Comparison of ENCODE assay signal across 10 mouse cellular contexts in the genomic region with DNA sequence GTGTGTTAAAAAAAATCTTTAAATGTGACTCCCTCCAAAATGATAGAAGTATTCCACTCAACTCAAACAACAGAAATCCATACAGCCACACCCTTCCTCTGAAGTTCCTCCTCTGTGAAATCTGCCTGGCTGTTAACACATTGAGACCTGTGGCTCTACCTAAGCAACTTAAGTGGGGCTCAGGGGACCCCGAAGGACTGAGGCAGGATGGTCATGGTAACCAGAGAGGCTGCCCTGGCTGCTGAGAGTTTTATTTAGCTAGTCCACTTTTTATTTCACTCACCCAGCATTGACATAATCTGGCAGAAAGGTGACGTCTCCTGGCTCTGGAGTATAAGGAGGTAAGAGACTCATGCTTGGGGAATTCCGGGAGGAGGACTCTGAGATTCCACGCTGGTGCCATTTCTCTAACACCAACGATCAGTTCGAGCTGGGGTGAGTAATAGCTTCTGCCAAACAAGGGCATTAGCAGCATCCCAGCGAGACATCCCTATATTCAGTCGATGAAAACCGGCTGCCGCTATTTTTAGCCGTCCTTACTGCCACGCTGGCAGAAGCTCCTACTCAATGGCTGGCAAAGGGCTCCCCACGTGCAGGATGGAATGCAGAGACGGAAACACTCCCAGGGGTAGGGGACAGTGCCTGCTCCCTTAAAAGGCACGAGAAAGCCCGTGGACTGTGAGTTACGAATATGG.
DNase-seq lines count a peak whose midpoint lies in the region; ATAC-seq and TF ChIP-seq lines count a peak whose summit lies in the region.
"Had no signal": no experiment of that assay in that cellular context is flagged by ENCODE, and none has a peak within 500 bp of the region (broad histone marks: within the 10 kb centered on the region; RNA-seq: fewer than 3 reads in every experiment).

No protein-coding gene starts in this region.

- no peak for TF ChIP-seq POLR2A in kidney, adult 2 months (IDR thresholded peaks at IDR 0.05; ENCODE audit: low read depth, low read length)

- no peak overlapping the region; the same call in 1 of the 2 replicates for H3K9ac ChIP-seq in intestine, embryonic 14.5 days (ENCODE audit: low read length)
- no peak overlapping the region for H3K9ac ChIP-seq in intestine, postnatal 0 days (ENCODE audit: low read depth, low read length)
- H3K9ac ChIP-seq in heart, embryonic 12.5 days = no peak overlapping the region
- no peak overlapping the region for H3K9ac ChIP-seq in midbrain, embryonic 16.5 days (ENCODE audit: low read depth, low read length)
- H3K9ac ChIP-seq: liver, embryonic 13.5 days had no signal

- peaks cover 44% of the 10 kb centered on the region for H3K4me1 ChIP-seq in intestine, embryonic 14.5 days (replicated peaks; ENCODE audit: control insufficient read depth, insufficient read depth, low read length)
- H3K4me1 ChIP-seq in intestine, postnatal 0 days (replicated peaks; ENCODE audit: control insufficient read depth, insufficient read depth, low read length) = no peaks in the 10 kb centered on the region
- H3K4me1 ChIP-seq in heart, embryonic 12.5 days (replicated peaks) = peaks cover 38% of the 10 kb centered on the region
- H3K4me1 ChIP-seq in midbrain, embryonic 16.5 days (ENCODE audit: control insufficient read depth, insufficient read depth, low read length) = peaks cover 9% of the 10 kb centered on the region
- no peaks in the 10 kb centered on the region for H3K4me1 ChIP-seq in kidney, adult 2 months (ENCODE audit: control insufficient read depth, insufficient read depth, low read length)
- H3K4me1 ChIP-seq: liver, embryonic 13.5 days had no signal

- ATAC-seq in intestine, embryonic 14.5 days (replicated peaks; ENCODE audit: low FRiP score, low TSS enrichment, low read depth) = 0 out of 2 replicates have a peak, but pooled peaks have one; percentile 22
- no peak for ATAC-seq in intestine, postnatal 0 days
- peak; percentile 61; the same call in 1 of the 2 replicates for ATAC-seq in heart, embryonic 12.5 days (ENCODE audit: insufficient number of reproducible peaks, low FRiP score)
- 0 out of 2 replicates have a peak, but pooled peaks have one; percentile 28 for ATAC-seq in midbrain, embryonic 16.5 days
- ATAC-seq in megakaryocyte progenitor cell, adult 5-6 weeks (replicated peaks; ENCODE audit: poor library complexity) = no peak
- ATAC-seq: Patski had no signal

- no peaks in the 10 kb centered on the region for H3K27me3 ChIP-seq in intestine, embryonic 14.5 days (replicated peaks; ENCODE audit: control insufficient read depth, insufficient read depth, low read length)
- H3K27me3 ChIP-seq in intestine, postnatal 0 days (replicated peaks; ENCODE audit: control insufficient read depth, insufficient read depth, low read length) = no peaks in the 10 kb centered on the region
- H3K27me3 ChIP-seq in heart, embryonic 12.5 days (replicated peaks) = no peaks in the 10 kb centered on the region
- H3K27me3 ChIP-seq in midbrain, embryonic 16.5 days (ENCODE audit: control insufficient read depth, insufficient read depth, low read depth, low read length) = no peaks in the 10 kb centered on the region
- no peaks in the 10 kb centered on the region for H3K27me3 ChIP-seq in kidney, adult 2 months (replicated peaks; ENCODE audit: control insufficient read depth, insufficient read depth, low read length)
- H3K27me3 ChIP-seq: liver, embryonic 13.5 days; Patski had no signal

- no peak overlapping the region for H3K4me2 ChIP-seq in intestine, embryonic 14.5 days (ENCODE audit: low read length)
- H3K4me2 ChIP-seq in intestine, postnatal 0 days (replicated peaks; ENCODE audit: low read depth) = no peak overlapping the region
- peak overlapping the region; percentile 53 for H3K4me2 ChIP-seq in heart, embryonic 12.5 days
- H3K4me2 ChIP-seq in midbrain, embryonic 16.5 days (ENCODE audit: low read length) = peak overlapping the region; percentile 35
- H3K4me2 ChIP-seq: liver, embryonic 13.5 days had no signal

- no peaks in the 10 kb centered on the region for H3K9me3 ChIP-seq in intestine, embryonic 14.5 days (ENCODE audit: control insufficient read depth, low read length)
- no peaks in the 10 kb centered on the region for H3K9me3 ChIP-seq in intestine, postnatal 0 days (ENCODE audit: control insufficient read depth)
- H3K9me3 ChIP-seq in heart, embryonic 12.5 days (replicated peaks) = no peaks in the 10 kb centered on the region
- no peaks in the 10 kb centered on the region for H3K9me3 ChIP-seq in midbrain, embryonic 16.5 days (replicated peaks; ENCODE audit: control insufficient read depth, low read length, poor library complexity, severe bottlenecking)
- H3K9me3 ChIP-seq: liver, embryonic 13.5 days had no signal

- 31% methylated on average over 17 of the region's 17 CpGs for WGBS in intestine, embryonic 14.5 days
- WGBS in intestine, postnatal 0 days = 41% methylated on average over 17 of the region's 17 CpGs
- 16% methylated on average over 17 of the region's 17 CpGs for WGBS in heart, embryonic 12.5 days
- 39% methylated on average over 17 of the region's 17 CpGs for WGBS in midbrain, embryonic 16.5 days
- WGBS in kidney, adult 2 months = 42% methylated on average over 17 of the region's 17 CpGs

- H3K4me3 ChIP-seq in intestine, embryonic 14.5 days (ENCODE audit: low read depth, low read length) = no peak overlapping the region
- no peak overlapping the region for H3K4me3 ChIP-seq in intestine, postnatal 0 days (ENCODE audit: low read depth, low read length)
- H3K4me3 ChIP-seq in heart, embryonic 12.5 days = no peak overlapping the region
- no peak overlapping the region for H3K4me3 ChIP-seq in midbrain, embryonic 16.5 days (ENCODE audit: low read depth, low read length)
- H3K4me3 ChIP-seq in kidney, adult 2 months (ENCODE audit: insufficient read depth, low read depth, low read length) = no peak overlapping the region
- H3K4me3 ChIP-seq: liver, embryonic 13.5 days had no signal

- DNase-seq in intestine, embryonic 14.5 days (ENCODE audit: low spot score) = peak; percentile 67
- DNase-seq in cerebellum, adult 9-11 months = peak; percentile 13
- DNase-seq in kidney, adult 2 months = no peak
- no peak for DNase-seq in layer of hippocampus, postnatal 25 days (ENCODE audit: extremely low spot score in 1 of 2, low spot score in 1 of 2)
- DNase-seq: liver, embryonic 13.5 days had no signal

- no peaks in the 10 kb centered on the region for H3K36me3 ChIP-seq in intestine, embryonic 14.5 days (ENCODE audit: control insufficient read depth, insufficient read depth, low read length)
- no peaks in the 10 kb centered on the region for H3K36me3 ChIP-seq in intestine, postnatal 0 days (ENCODE audit: control insufficient read depth, insufficient read depth)
- no peaks in the 10 kb centered on the region for H3K36me3 ChIP-seq in heart, embryonic 12.5 days
- no peaks in the 10 kb centered on the region for H3K36me3 ChIP-seq in midbrain, embryonic 16.5 days (ENCODE audit: control insufficient read depth, insufficient read depth, low read length)
- no peaks in the 10 kb centered on the region for H3K36me3 ChIP-seq in kidney, adult 2 months (ENCODE audit: control insufficient read depth, insufficient read depth, low read length)
- H3K36me3 ChIP-seq: liver, embryonic 13.5 days had no signal

- TF ChIP-seq CTCF in intestine, postnatal 0 days (IDR thresholded peaks at IDR 0.05; ENCODE audit: low read depth) = no peak
- no peak for TF ChIP-seq CTCF in kidney, adult 2 months (conservative IDR thresholded peaks at IDR 0.05; ENCODE audit: insufficient read depth, insufficient read length, low read depth, low read length)

- peak overlapping the region; percentile 82 for H3K27ac ChIP-seq in intestine, embryonic 14.5 days (ENCODE audit: low read depth)
- no peak overlapping the region for H3K27ac ChIP-seq in intestine, postnatal 0 days (ENCODE audit: low read depth, low read length)
- peak overlapping the region; percentile 92 for H3K27ac ChIP-seq in heart, embryonic 12.5 days (ENCODE audit: poor library complexity, severe bottlenecking)
- 0 out of 2 replicates have a peak overlapping the region, but pooled peaks have one; percentile 56 for H3K27ac ChIP-seq in midbrain, embryonic 16.5 days (ENCODE audit: low read length)
- no peak overlapping the region for H3K27ac ChIP-seq in kidney, adult 2 months (ENCODE audit: insufficient read depth, low read depth, low read length)
- H3K27ac ChIP-seq: liver, embryonic 13.5 days had no signal

Comparison
In these comparisons a context has a peak if more than half of its experiments do, and no peak if none do; other contexts are left out.
1. ATAC-seq: peak in intestine, embryonic 14.5 days (single experiment), heart, embryonic 12.5 days (single experiment) and midbrain, embryonic 16.5 days (single experiment); none in intestine, postnatal 0 days (single experiment) and megakaryocyte progenitor cell, adult 5-6 weeks (single experiment).
2. H3K27ac ChIP-seq: peak in intestine, embryonic 14.5 days (single experiment), heart, embryonic 12.5 days (single experiment) and midbrain, embryonic 16.5 days (single experiment); none in intestine, postnatal 0 days (single experiment) and kidney, adult 2 months (single experiment).
3. DNase-seq: peak in intestine, embryonic 14.5 days (single experiment) and cerebellum, adult 9-11 months (single experiment); none in kidney, adult 2 months (single experiment) and layer of hippocampus, postnatal 25 days (0 of 2).
4. H3K4me2 ChIP-seq: peak in heart, embryonic 12.5 days (single experiment) and midbrain, embryonic 16.5 days (single experiment); none in intestine, embryonic 14.5 days (single experiment) and intestine, postnatal 0 days (single experiment).